Mouse (Mus musculus): ENCODE measurements around the gene Fxyd4.

The Fxyd4 gene

DNA sequence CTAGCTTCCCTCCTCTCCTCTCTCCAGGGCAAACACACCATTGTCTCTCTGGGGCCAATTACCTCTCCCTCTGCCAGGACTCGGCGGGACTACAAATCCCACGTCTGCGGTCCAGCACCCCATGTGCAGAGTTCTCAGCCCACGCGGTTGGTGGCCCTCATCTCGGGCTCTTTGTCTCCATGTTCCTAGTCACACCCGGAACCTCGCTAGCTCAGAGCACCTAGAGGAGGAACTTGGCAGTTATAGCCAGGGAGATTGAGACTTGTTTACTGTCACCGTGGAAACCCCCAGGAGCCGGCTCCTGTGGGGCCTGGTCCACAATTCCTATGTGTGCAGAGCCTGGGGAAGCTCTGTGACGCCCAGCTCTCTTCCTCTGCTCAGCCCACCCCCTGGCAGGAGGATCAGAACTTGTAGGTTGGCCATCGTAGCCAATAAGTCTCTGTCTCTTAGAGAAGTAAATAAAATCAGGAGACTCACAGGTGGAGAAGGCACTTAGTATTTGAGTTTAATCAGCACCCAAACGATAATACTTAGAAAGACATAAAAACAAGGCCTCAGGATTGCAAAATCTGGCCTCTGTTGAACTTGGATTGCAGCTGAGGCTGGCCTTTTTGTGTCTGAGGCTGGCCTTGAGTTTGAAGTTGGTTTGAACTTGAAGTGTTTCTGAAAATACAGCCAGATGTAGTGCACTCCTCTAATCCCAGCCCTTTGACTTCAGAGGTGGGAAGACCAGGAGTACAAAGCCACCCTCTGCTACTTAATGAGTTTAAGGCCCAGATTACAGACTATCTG lies 45.9 kb downstream of the Fxyd4 start:
- DNase-seq (ENCODE audit: extremely low spot score), result no peak

DNA sequence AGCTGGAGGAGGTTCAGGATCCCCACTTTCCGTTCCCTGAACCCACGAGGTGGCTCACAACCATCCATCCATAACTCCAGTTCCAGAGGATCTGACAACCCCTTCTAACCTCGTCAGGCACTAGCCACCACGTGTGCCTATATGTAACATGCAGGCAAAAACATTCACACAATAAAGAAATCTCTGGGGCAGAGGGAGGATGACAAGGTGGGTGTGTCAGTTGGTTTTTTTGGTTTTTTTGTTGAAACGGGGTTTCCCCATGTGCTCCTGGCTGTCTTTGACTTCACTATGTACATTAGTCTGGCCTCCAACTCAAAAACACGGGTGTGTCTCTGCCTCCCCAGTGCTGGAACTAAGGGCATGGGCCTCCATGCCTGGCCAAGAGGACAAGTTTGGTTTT lies 47.2 kb downstream of the Fxyd4 start:
- no peak for DNase-seq (ENCODE audit: extremely low spot score)

DNA sequence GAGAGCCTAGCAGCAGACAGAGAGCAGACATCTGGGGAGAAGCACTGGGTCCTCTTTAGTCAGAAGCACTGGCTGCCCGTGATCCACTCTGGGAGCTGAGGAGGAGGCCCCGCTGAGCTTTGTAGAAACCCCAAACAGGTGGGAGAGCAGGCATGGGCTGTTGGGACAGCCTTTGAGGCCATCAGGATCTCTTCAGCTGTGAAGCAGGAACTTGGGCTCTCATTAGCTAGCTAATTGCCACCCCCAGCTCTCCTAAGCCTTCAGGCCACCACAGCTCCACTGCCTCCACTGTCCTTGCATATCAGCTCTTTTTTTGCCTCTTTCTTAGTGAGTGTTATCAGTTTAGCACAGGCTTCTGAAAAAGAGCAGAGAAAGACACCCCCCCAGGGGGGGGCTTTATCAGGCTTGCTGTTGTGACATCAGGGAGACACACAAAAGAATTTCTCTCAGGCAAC lies 48.8 kb downstream of the Fxyd4 start:
- DNase-seq (ENCODE audit: extremely low spot score), result no peak

DNA sequence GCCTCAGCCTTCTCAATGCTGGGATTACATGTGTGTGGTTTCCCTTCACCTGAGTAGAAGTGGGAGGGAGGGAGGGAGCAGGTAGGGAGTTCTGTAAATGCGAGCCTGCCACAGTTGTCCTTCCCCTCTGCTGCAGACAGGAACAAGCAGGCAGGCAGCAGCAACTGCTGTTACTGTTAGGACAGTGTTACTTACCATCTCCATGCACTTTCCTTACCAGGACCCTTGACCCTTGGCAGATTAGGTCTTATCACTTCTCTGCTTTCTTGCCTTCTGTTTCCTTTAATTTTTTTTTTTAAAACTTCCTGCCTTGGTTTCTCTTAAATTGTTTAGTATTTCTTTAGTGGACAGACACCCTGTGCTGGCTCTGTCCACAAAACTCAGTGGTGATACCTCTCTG lies 49.5 kb downstream of the Fxyd4 start:
- no peak for DNase-seq (ENCODE audit: extremely low spot score)

DNA sequence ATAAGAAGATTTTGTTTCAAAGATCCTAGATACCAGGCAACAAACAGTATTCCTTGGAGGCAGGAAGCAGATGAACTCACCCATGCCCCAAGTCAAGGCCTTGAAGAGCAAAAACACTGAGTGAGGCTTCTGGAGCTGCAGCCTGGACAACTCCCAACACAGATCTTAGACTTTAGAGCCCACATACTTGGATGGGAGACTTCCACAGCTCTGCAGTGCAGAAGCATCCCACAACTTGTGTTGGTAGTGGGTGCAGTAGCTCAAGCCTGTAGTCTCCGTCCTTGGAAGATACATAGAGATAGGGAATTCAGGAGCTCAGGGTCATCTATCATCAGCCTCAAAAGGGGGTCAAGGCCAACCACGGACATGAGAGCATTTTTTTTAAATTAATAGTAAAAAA lies 51.5 kb downstream of the Fxyd4 start:
- no peak for DNase-seq (ENCODE audit: extremely low spot score)

Measured in embryo, embryonic 9.5 days (tissue).